In the genomic region with DNA sequence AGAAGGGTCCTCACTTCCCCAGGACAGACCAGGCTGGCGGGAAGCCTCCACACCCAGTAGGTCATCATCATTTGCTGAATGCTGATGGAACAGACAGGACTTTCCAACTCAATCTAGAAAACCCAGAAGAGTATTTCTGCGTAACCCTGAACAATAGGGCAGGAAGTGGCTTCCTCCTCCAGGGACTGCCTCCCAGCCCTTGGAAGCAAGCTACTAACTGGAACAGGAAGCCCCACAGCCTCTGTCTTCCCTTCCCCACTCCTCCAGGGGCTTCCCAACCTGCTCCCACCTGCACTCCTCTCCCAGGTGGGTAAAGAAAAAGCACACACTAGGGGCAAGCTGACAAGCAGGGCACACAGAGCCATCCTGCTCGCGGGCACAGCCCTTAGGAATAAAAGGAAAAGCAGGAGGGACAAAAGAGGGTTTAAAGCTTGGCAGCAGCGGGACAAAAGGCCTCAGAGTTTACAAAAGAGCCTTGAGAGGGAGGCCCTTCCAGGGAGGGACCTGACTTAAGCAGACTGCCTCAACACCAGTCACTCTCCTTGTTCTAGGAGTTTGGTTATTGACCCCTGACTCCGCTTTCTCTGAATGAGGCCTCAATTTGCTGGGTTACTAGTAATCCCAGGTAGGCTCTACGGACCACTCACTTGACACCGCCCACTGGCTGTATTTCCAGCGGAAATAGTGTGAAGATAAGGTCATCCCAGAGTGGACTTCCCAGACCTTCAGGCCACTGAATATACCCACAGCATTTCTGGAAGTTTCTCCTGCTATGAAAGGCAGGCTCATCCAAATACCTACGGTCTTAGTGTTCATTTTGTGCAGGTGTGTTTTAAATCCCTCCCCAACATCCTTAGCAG, we compare ENCODE assay signal across 7 mouse cellular contexts. TPM values are rescaled to one million over a fixed set of nuclear protein-coding genes. Genes with fewer than 3 reads are reported as not detected.
A peak's percentile ranks its signal among the peaks of the same experiment; 100 is the strongest.
DNase-seq lines count a peak whose midpoint lies in the region; ATAC-seq and TF ChIP-seq lines count a peak whose summit lies in the region.

No protein-coding gene starts in this region.

- H3K27me3 ChIP-seq in embryonic facial prominence, embryonic 12.5 days, result no peaks in the 10 kb centered on the region
- H3K27me3 ChIP-seq in intestine, postnatal 0 days (replicated peaks; ENCODE audit: control insufficient read depth, insufficient read depth, low read length), result no peaks in the 10 kb centered on the region
- peaks cover 9% of the 10 kb centered on the region; the same call in 1 of the 2 replicates for H3K27me3 ChIP-seq in midbrain, embryonic 10.5 days (ENCODE audit: low read depth, poor library complexity, severe bottlenecking)

- peaks cover 36% of the 10 kb centered on the region for H3K4me1 ChIP-seq in embryonic facial prominence, embryonic 12.5 days
- 0 out of 2 replicates have a peak, but pooled peaks cover 4% of the 10 kb centered on the region for H3K4me1 ChIP-seq in intestine, postnatal 0 days (replicated peaks; ENCODE audit: control insufficient read depth, insufficient read depth, low read length)
- H3K4me1 ChIP-seq in midbrain, embryonic 10.5 days, result peaks cover 56% of the 10 kb centered on the region

- H3K4me2 ChIP-seq in embryonic facial prominence, embryonic 12.5 days (replicated peaks), result no peak overlapping the region
- peak overlapping the region; percentile 27 for H3K4me2 ChIP-seq in intestine, postnatal 0 days (replicated peaks; ENCODE audit: low read depth)

- no peaks in the 10 kb centered on the region for H3K9me3 ChIP-seq in embryonic facial prominence, embryonic 12.5 days
- no peaks in the 10 kb centered on the region for H3K9me3 ChIP-seq in intestine, postnatal 0 days (ENCODE audit: control insufficient read depth)
- H3K9me3 ChIP-seq in midbrain, embryonic 10.5 days (replicated peaks), result peaks cover under 1% of the 10 kb centered on the region; the same call in 1 of the 2 replicates

- no peak overlapping the region for H3K4me3 ChIP-seq in embryonic facial prominence, embryonic 12.5 days
- H3K4me3 ChIP-seq in intestine, postnatal 0 days (ENCODE audit: low read depth, low read length), result no peak overlapping the region
- H3K4me3 ChIP-seq in midbrain, embryonic 10.5 days, result peak overlapping the region; percentile 38

- H3K9ac ChIP-seq in embryonic facial prominence, embryonic 12.5 days, result no peak overlapping the region
- H3K9ac ChIP-seq in intestine, postnatal 0 days (ENCODE audit: low read depth, low read length), result no peak overlapping the region

- peaks cover 8% of the 10 kb centered on the region for H3K36me3 ChIP-seq in embryonic facial prominence, embryonic 12.5 days
- H3K36me3 ChIP-seq in intestine, postnatal 0 days (ENCODE audit: control insufficient read depth, insufficient read depth), result peaks cover 3% of the 10 kb centered on the region
- peaks cover 7% of the 10 kb centered on the region for H3K36me3 ChIP-seq in midbrain, embryonic 10.5 days

- TF ChIP-seq CTCF in intestine, postnatal 0 days (IDR thresholded peaks at IDR 0.05; ENCODE audit: low read depth), result no peak

- 30% methylated on average over 10 of the region's 10 CpGs for whole genome bisulfite sequencing in embryonic facial prominence, embryonic 12.5 days
- 47% methylated on average over 10 of the region's 10 CpGs for WGBS in intestine, postnatal 0 days
- 12% methylated on average over 10 of the region's 10 CpGs for WGBS in midbrain, embryonic 10.5 days

- H3K27ac ChIP-seq in embryonic facial prominence, embryonic 12.5 days, result peak overlapping the region; percentile 61; the same call in 1 of the 2 replicates
- peak overlapping the region; percentile 79 for H3K27ac ChIP-seq in intestine, postnatal 0 days (ENCODE audit: low read depth, low read length)
- H3K27ac ChIP-seq in midbrain, embryonic 10.5 days (replicated peaks), result peak overlapping the region; percentile 92

- DNase-seq in heart, adult 18-20 months, result peak; percentile 50 to 82
- peak; percentile 78 for DNase-seq in midbrain, embryonic 10.5 days (ENCODE audit: low spot score)
- DNase-seq in layer of hippocampus, adult 18-20 months (ENCODE audit: low spot score in 2 of 2), result no peak
- no peak for DNase-seq in spleen, adult 12 weeks (ENCODE audit: low spot score)
- no peak for DNase-seq in right cerebral cortex, adult 2 months (ENCODE audit: low spot score in 2 of 2)

- ATAC-seq in embryonic facial prominence, embryonic 12.5 days (ENCODE audit: insufficient number of reproducible peaks, insufficient read depth, low FRiP score, low TSS enrichment), result no peak
- no peak for ATAC-seq in intestine, postnatal 0 days

RNA-seq across cellular contexts. Expression of gene Zfp46, which starts 1.6 kb away (rescaled TPM):
- 28.5 and 28.8 TPM in 2 replicates for polyA plus RNA-seq in embryonic facial prominence, embryonic 12.5 days (2016; fragmentation: Nextera tagmentation; extraction: Ambion mirVana)
- total RNA-seq in heart, adult 18-20 months (2021), result 10 to 100 TPM; 32.3 to 34.8 TPM
- polyA plus RNA-seq in intestine, postnatal 0 days (2015; fragmentation: Nextera tagmentation; extraction: Ambion mirVana), result 6.7 and 7.5 TPM in 2 replicates
- polyA plus RNA-seq in midbrain, embryonic 10.5 days (2016; fragmentation: Nextera tagmentation; extraction: Ambion mirVana), result 23.3 and 30.3 TPM in 2 replicates
- total RNA-seq in layer of hippocampus, adult 18-20 months (2021), result 10 to 100 TPM; 34.2 to 34.6 TPM

RNA-seq across cellular contexts. Expression of gene Hnrnpr, which starts 27.9 kb away (rescaled TPM):
- polyA plus RNA-seq in embryonic facial prominence, embryonic 12.5 days (2016; fragmentation: Nextera tagmentation; extraction: Ambion mirVana), result 230 and 253 TPM in 2 replicates
- total RNA-seq in heart, adult 18-20 months (2021), result 10 to 100 TPM; 41.9 to 46.0 TPM
- polyA plus RNA-seq in intestine, postnatal 0 days (2015; fragmentation: Nextera tagmentation; extraction: Ambion mirVana), result 47.9 and 51.4 TPM in 2 replicates
- 229 and 258 TPM in 2 replicates for polyA plus RNA-seq in midbrain, embryonic 10.5 days (2016; fragmentation: Nextera tagmentation; extraction: Ambion mirVana)
- 10 to 100 TPM; 82.8 to 88.6 TPM for total RNA-seq in layer of hippocampus, adult 18-20 months (2021)

RNA-seq across cellular contexts. Expression of gene Tcea3, which starts 35.3 kb away (rescaled TPM):
- 2.9 and 4.1 TPM in 2 replicates for polyA plus RNA-seq in embryonic facial prominence, embryonic 12.5 days (2016; fragmentation: Nextera tagmentation; extraction: Ambion mirVana)
- total RNA-seq in heart, adult 18-20 months (2021), result 100 to 1,000 TPM; 126 to 148 TPM
- 23.6 and 25.0 TPM in 2 replicates for polyA plus RNA-seq in intestine, postnatal 0 days (2015; fragmentation: Nextera tagmentation; extraction: Ambion mirVana)
- polyA plus RNA-seq in midbrain, embryonic 10.5 days (2016; fragmentation: Nextera tagmentation; extraction: Ambion mirVana), result 0.79 and 0.81 TPM in 2 replicates
- total RNA-seq in layer of hippocampus, adult 18-20 months (2021), result under 1 TPM in 1 of 2 experiments, not detected in 1; 0.50 TPM

Comparison
In these comparisons a context has a peak if more than half of its experiments do, and no peak if none do; other contexts are left out.
1. DNase-seq: peak in heart, adult 18-20 months (2 of 2) and midbrain, embryonic 10.5 days (single experiment); none in layer of hippocampus, adult 18-20 months (0 of 2), spleen, adult 12 weeks (single experiment) and right cerebral cortex, adult 2 months (0 of 2).
2. Peak in every context shown above with its lines, with median percentiles within 50 percentile points of each other: H3K27ac ChIP-seq.